Mouse (Mus musculus) embryonic facial prominence, embryonic 14.5 days (tissue): ENCODE measurements around the gene Vamp3. TPM values are rescaled to one million over a fixed set of nuclear protein-coding genes. Genes with fewer than 3 reads are reported as not detected.

Experiments used
- ATAC-seq: fragments of 200-750 bp; cut with Nextera tagmentation; 2 replicates; pipeline ENCODE4 v1.8.0; 2017; ENCODE audit warnings: low read depth, moderate number of reproducible peaks, moderate TSS enrichment
- DNase-seq: peaks from one replicate; pipeline ENCODE4 v3.0.0-alpha.2; 2015; ENCODE audit warnings: low spot score
- H3K27ac ChIP-seq: fragments of 300-500 bp; sonication (generic); replicated peaks from 2 replicates; pipeline ENCODE4 v1.5.1; 2014; ENCODE audit warnings: low read depth, mild to moderate bottlenecking, low read length, moderate library complexity
- H3K27me3 ChIP-seq: fragments of 300-500 bp; sonication (generic); replicated peaks from 2 replicates; pipeline ENCODE4 v1.6.1; 2014; ENCODE audit warnings: low read length; ENCODE audit not compliant: control insufficient read depth, insufficient read depth
- H3K36me3 ChIP-seq: fragments of 300-500 bp; sonication (generic); 2 replicates; pipeline ENCODE4 v1.6.1; 2014; ENCODE audit warnings: low read length, mixed read lengths; ENCODE audit not compliant: control insufficient read depth, insufficient read depth
- H3K4me1 ChIP-seq: fragments of 300-500 bp; sonication (generic); 2 replicates; pipeline ENCODE4 v1.6.1; 2014; ENCODE audit warnings: antibody characterized with exemption, low read length; ENCODE audit not compliant: control insufficient read depth, insufficient read depth
- H3K4me2 ChIP-seq: fragments of 300-500 bp; sonication (generic); 2 replicates; pipeline ENCODE4 v1.6.1; 2014; ENCODE audit warnings: low read depth, mild to moderate bottlenecking, low read length, moderate library complexity, mixed read lengths
- H3K4me3 ChIP-seq: fragments of 300-500 bp; sonication (generic); 2 replicates; pipeline ENCODE4 v1.5.1; 2014; ENCODE audit warnings: low read depth, mild to moderate bottlenecking, low read length
- H3K9ac ChIP-seq: fragments of 300-500 bp; sonication (generic); 2 replicates; pipeline ENCODE4 v1.6.1; 2014; ENCODE audit warnings: low read depth, mild to moderate bottlenecking, low read length, moderate library complexity, mixed read lengths
- H3K9me3 ChIP-seq: fragments of 300-500 bp; sonication (generic); 2 replicates; pipeline ENCODE4 v1.6.1; 2016; ENCODE audit warnings: low read length; ENCODE audit not compliant: control insufficient read depth
- WGBS: fragments of 180-500 bp; shearing (Covaris S2); extraction: QIAGEN DNeasy Blood & Tissue Kit; methylation state at CpG from one replicate; pipeline ENCODE4 v1.1.7; 2014; 5-methylcytosine and 5-hydroxymethylcytosine counted together
- polyA plus RNA-seq: library from polyadenylated mRNA; unstranded; fragments of >200 nt; fragmentation: Nextera tagmentation; extraction: Ambion mirVana; gene quantifications from 2 replicates; pipeline ENCODE4 v1.2.1, GENCODE M21; 2014

Vamp3 gene
- polyA plus RNA-seq, 1 experiment from 2014 or later = 51.7 TPM

GRCm38 (mm10) chr4:151068751-151069150 is 11.0 kb upstream of the Vamp3 start:
- H3K4me2 ChIP-seq = no peak overlapping the region
- H3K4me3 ChIP-seq = no peak overlapping the region
- DNase-seq (no peak), ATAC-seq (no peak)
- no peak overlapping the region for H3K9ac ChIP-seq
- H3K27ac ChIP-seq = no peak overlapping the region
- H3K4me1 ChIP-seq = no peaks in the 10 kb centered on the region
- 68% methylated on average over 4 of the region's 4 CpGs for WGBS
- no peaks in the 10 kb centered on the region for H3K27me3 ChIP-seq
- no peaks in the 10 kb centered on the region for H3K9me3 ChIP-seq
- 0 out of 2 replicates have a peak, but pooled peaks cover 8% of the 10 kb centered on the region for H3K36me3 ChIP-seq

- no peak overlapping the region for H3K4me2 ChIP-seq
- no peak overlapping the region for H3K9ac ChIP-seq
- peaks cover 4% of the 10 kb centered on the region; the same call in 1 of the 2 replicates for H3K9me3 ChIP-seq
- no peak overlapping the region for H3K27ac ChIP-seq
- H3K27me3 ChIP-seq = no peaks in the 10 kb centered on the region
- 0 out of 2 replicates have a peak, but pooled peaks cover 4% of the 10 kb centered on the region for H3K4me1 ChIP-seq
- H3K36me3 ChIP-seq = peaks cover 16% of the 10 kb centered on the region
- WGBS = 96% methylated on average over 4 of the region's 4 CpGs
- DNase-seq = no peak
- no peak overlapping the region for H3K4me3 ChIP-seq
- no peak for ATAC-seq
Measured at GRCm38 (mm10) chr4:151059566-151059965, 1.8 kb upstream of the Vamp3 start.

- 73% methylated on average over 4 of the region's 4 CpGs for WGBS
Measured at GRCm38 (mm10) chr4:151058634-151059033, 871 bp upstream of the Vamp3 start.

GRCm38 (mm10) chr4:151051162-151051561 is 6.6 kb downstream of the Vamp3 start:
- peaks cover 74% of the 10 kb centered on the region for H3K36me3 ChIP-seq
- no peak for DNase-seq
- WGBS = 88% methylated on average over 1 of the region's 1 CpGs

More at GRCm38 (mm10) chr4:151058634-151059033, 871 bp upstream of the Vamp3 start:
- Histone ChIP-seq H3K4me2 (peak overlapping the region; percentile 61), H3K36me3 (peaks cover 24% of the 10 kb centered on the region), H3K27me3 (no peaks in the 10 kb centered on the region), H3K9ac (peak overlapping the region; percentile 59; the same call in 1 of the 2 replicates), H3K9me3 (peaks cover 4% of the 10 kb centered on the region; the same call in 1 of the 2 replicates), H3K4me1 (0 out of 2 replicates have a peak, but pooled peaks cover 4% of the 10 kb centered on the region), H3K4me3 (peak overlapping the region; percentile 97), H3K27ac (peak overlapping the region; percentile 79; the same call in 1 of the 2 replicates)
- no peak for ATAC-seq
- DNase-seq = no peak

GRCm38 (mm10) chr4:151046524-151046923 is 11.2 kb downstream of the Vamp3 start:
- Histone ChIP-seq H3K9me3 (no peaks in the 10 kb centered on the region), H3K9ac (no peak overlapping the region), H3K4me1 (no peaks in the 10 kb centered on the region), H3K27ac (no peak overlapping the region), H3K27me3 (no peaks in the 10 kb centered on the region), H3K4me3 (no peak overlapping the region), H3K36me3 (peaks cover 38% of the 10 kb centered on the region), H3K4me2 (no peak overlapping the region)
- ATAC-seq = no peak
- no peak for DNase-seq
- WGBS = 91% methylated on average over 3 of the region's 3 CpGs

More at GRCm38 (mm10) chr4:151051162-151051561, 6.6 kb downstream of the Vamp3 start:
- Histone ChIP-seq H3K27me3 (no peaks in the 10 kb centered on the region), H3K4me2 (no peak overlapping the region), H3K9ac (no peak overlapping the region), H3K27ac (no peak overlapping the region), H3K9me3 (no peaks in the 10 kb centered on the region), H3K4me3 (no peak overlapping the region), H3K4me1 (no peaks in the 10 kb centered on the region)
- ATAC-seq = no peak

GRCm38 (mm10) chr4:151044944-151045570 is 12.7 kb downstream of the Vamp3 start:
- peak overlapping the region; percentile 98 for H3K4me2 ChIP-seq
- H3K9me3 ChIP-seq = no peaks in the 10 kb centered on the region
- H3K4me1 ChIP-seq = no peaks in the 10 kb centered on the region
- 3% methylated on average over 21 of the region's 21 CpGs for WGBS
- H3K36me3 ChIP-seq = peaks cover 25% of the 10 kb centered on the region; the same call in 1 of the 2 replicates
- H3K27me3 ChIP-seq = no peaks in the 10 kb centered on the region
- DNase-seq (no peak), ATAC-seq (no peak)
- peak overlapping the region; percentile 70 for H3K9ac ChIP-seq
- H3K27ac ChIP-seq = no peak overlapping the region
- H3K4me3 ChIP-seq = peak overlapping the region; percentile 62

- peak within 1 kb of the TSS; percentile 98 for H3K4me2 ChIP-seq
- ATAC-seq = peak; percentile 98
- H3K4me3 ChIP-seq = peak within 1 kb of the TSS; percentile 62
- peak within 1 kb of the TSS; percentile 70 for H3K9ac ChIP-seq
- under 1% methylated on average over 38 of the region's 79 CpGs for WGBS
- H3K4me1 ChIP-seq = no peaks in the 10 kb centered on the region
- no peaks in the 10 kb centered on the region for H3K9me3 ChIP-seq
- DNase-seq = peak; percentile 97
- H3K27me3 ChIP-seq = no peaks in the 10 kb centered on the region
- H3K36me3 ChIP-seq = peaks cover 17% of the 10 kb centered on the region; the same call in 1 of the 2 replicates
- H3K27ac ChIP-seq = no peak within 1 kb of the TSS
Measured at GRCm38 (mm10) chr4:151044037-151044943, 13.5 kb downstream of the Vamp3 start, which contains the start of gene Per3. Gene Per3 (minus strand): TSS chr4:151044665.

- WGBS = 45% methylated on average over 5 of the region's 5 CpGs
- H3K27ac ChIP-seq = no peak overlapping the region
- no peaks in the 10 kb centered on the region for H3K27me3 ChIP-seq
Measured at GRCm38 (mm10) chr4:151043281-151043680, 14.5 kb downstream of the Vamp3 start.

More at GRCm38 (mm10) chr4:151043281-151043680, 14.5 kb downstream of the Vamp3 start:
- Histone ChIP-seq H3K4me3 (peak overlapping the region; percentile 62), H3K4me1 (no peaks in the 10 kb centered on the region), H3K4me2 (peak overlapping the region; percentile 98), H3K9me3 (no peaks in the 10 kb centered on the region), H3K9ac (peak overlapping the region; percentile 70), H3K36me3 (0 out of 2 replicates have a peak, but pooled peaks cover 7% of the 10 kb centered on the region)
- DNase-seq (no peak), ATAC-seq (no peak)
